21 mouse cellular contexts compared by ENCODE assay signal in the genomic region with DNA sequence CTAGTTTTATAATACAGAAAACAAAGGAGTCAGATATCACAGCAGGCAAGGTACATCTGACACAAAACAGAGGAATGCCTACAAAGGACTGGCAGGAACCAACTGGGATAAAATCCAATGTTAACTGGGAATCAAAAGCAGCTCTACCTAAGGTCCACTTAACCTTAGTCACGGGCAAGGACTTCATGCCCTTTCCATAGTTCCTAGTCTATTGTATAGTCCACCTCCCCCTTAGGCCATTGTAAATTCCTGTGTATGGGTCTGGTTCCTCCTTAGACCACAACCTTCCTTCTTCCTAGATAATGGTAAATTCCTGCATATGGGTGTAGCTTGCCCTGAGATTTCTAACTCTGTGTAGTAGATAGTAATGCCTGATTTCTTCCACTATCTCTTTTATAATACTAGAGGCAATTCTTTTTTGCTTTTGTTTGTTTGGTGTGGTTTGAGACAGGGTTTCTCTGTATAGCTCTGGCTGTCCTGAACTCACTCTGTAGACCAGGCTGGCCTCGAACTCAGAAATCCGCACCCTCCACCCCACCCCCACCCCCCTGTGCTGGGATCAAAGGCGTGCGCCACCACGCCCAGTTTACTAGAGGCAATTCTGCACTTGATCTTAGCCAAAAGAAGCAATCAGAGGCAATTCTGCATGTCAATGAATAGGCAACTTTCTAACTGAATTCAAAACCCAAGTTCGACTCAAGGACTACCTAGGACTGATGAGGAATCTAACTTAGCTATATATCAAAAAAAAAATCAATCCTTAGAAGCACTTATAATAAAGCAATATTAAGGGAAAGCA. TPM values are rescaled to one million over a fixed set of nuclear protein-coding genes. Genes with fewer than 3 reads are reported as not detected.
"Had no signal": no experiment of that assay in that cellular context is flagged by ENCODE, and none has a peak within 500 bp of the region (broad histone marks: within the 10 kb centered on the region; RNA-seq: fewer than 3 reads in every experiment).

No protein-coding gene starts in this region.

RNA-seq across cellular contexts. Expression of a gene that starts 22.4 kb away (rescaled TPM):
- total RNA-seq: gastrocnemius, adult 18-20 months; gastrocnemius, adult 2 months; gastrocnemius, adult 8-10 months; gastrocnemius, postnatal 36 days; granulocyte monocyte progenitor cell, adult 5-6 weeks had no signal
- polyA plus RNA-seq: embryonic facial prominence, embryonic 10.5 days; embryonic facial prominence, embryonic 11.5 days; embryonic facial prominence, embryonic 12.5 days; embryonic facial prominence, embryonic 13.5 days; erythroblast, embryonic 14.5 days; forebrain, embryonic 11.5 days; forebrain, embryonic 12.5 days; forebrain, embryonic 13.5 days; forebrain, embryonic 14.5 days; forebrain, embryonic 15.5 days; forebrain, embryonic 16.5 days; forebrain, postnatal 0 days; heart, embryonic 10.5 days; heart, embryonic 11.5 days; heart, embryonic 12.5 days; heart, embryonic 13.5 days had no signal

RNA-seq across cellular contexts. Expression of a gene that starts 22.9 kb away (rescaled TPM):
- total RNA-seq: gastrocnemius, adult 2 months had no signal
